Mouse (Mus musculus) myocyte (in vitro differentiated cells): ENCODE measurements around the gene Tspan18.

ENCODE experiments used
- POLR2A ChIP-seq: IDR thresholded peaks from one replicate; pipeline ENCODE4 v1.6.1; 2011; ENCODE audit warnings: low read depth, mild to moderate bottlenecking, control low read depth, moderate library complexity; ENCODE audit not compliant: insufficient read length
- REST ChIP-seq: IDR thresholded peaks from one replicate; pipeline ENCODE4 v1.6.1; 2011; ENCODE audit warnings: mild to moderate bottlenecking, control low read depth, moderate library complexity; ENCODE audit not compliant: insufficient read depth, insufficient read length

- TF ChIP-seq REST (no peak), POLR2A (no peak)
These were observed 128.2 kb downstream of the Tspan18 start for GRCm38 (mm10) chr2:93206126-93206525.
